Mouse (Mus musculus): ENCODE measurements around the gene Bcor.

Bcor gene

DNA sequence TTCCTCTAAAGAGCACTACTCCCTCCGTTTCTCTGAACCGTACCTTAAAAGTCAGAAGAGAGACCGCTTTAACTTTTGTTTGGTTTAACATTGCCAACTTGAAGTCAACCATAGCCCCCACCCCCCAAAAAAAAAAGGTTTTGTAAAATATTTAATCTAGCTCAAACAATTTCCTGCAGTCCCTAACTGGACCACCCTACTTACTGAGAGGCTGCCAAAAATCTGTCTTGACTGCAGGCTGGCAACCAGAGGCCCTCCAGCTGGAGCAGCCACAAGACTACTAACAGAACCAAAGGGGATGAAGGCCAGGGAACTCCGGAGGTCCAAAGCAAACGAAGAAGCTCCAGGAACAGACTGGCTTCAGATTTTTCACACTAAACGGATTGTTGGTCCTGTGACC lies 156.2 kb downstream of the Bcor start:
- DNase-seq (ENCODE audit: low spot score) = no peak

DNA sequence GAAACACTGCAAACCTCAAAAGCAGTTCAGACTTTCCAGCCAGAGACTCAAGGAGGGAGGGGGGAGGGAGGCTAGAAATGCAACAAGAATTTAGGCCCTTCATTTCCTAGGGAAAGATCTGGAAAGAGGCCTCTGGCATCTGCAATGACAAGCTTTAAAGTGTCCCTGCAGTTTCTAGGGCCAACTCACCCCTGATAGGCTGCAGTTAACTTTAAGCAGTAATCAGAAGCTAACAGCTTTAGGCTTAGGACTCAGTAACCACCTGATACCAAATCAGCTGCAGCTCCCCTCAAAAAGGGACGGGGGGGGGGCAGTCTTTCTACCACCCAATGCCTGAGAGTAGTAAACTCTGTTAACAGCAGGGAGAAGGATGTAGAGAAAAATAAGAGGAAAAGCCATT lies 156.6 kb downstream of the Bcor start:
- DNase-seq (ENCODE audit: low spot score) = no peak

DNA sequence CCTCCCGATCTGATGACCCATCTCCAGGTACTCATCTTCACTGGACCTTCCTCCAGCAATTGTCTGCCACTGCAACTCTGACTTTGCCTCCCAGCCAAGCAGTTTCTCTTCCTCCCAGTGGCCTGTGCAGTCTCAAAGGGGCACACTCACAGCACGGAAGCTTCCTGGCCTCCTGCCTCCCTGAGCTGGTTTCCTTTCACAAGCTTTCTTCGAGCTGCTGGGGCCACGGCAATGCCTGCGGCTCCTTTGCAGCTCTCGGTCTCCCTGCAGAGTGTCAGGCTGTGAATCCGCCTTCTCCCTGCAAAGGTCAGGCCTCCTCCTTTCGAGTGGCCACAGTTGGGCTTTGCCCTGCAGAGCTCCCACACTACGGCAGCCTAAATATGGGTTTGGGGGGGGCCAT lies 157.0 kb downstream of the Bcor start:
- no peak for DNase-seq (ENCODE audit: low spot score)

DNA sequence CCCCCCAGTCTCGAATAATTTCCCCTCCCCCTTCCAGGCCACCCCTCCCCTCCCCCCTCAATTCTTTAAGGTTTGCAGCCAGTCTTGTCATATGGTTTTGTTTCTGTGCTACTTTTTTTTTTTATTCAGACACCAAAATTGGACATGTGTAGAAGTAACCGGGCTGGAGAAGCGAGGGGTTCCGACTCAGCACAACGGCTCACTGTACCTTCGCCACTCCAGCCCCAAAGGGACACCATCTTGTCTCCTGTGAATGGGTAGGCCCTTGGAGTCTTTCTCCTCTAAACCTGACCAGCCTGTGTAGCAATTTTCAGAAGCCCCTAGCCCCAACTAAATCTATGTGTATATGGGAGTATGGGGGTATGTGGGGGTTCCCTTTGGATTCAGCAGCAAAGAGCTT lies 157.6 kb downstream of the Bcor start:
- DNase-seq (ENCODE audit: low spot score) = no peak

DNA sequence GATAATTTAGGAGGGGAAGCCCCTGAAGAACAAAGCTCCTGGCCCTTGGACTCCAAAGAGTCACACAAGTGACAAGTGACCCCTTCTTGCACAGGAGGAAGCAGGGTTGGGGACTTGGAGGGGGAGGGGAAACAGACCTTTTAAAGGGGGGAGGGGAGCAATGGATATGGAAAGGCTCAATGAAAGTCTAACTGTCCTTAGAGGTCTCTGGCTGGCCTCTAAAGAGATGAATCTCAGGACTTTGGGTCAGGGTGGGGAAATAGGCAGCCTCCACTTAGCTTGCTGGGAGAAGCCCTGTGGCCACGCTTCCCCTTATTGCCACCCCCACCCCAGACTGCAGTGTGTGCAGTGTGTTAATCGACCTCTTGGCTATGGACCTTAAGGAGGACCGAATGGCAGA lies 158.2 kb downstream of the Bcor start:
- no peak for DNase-seq (ENCODE audit: low spot score)

DNA sequence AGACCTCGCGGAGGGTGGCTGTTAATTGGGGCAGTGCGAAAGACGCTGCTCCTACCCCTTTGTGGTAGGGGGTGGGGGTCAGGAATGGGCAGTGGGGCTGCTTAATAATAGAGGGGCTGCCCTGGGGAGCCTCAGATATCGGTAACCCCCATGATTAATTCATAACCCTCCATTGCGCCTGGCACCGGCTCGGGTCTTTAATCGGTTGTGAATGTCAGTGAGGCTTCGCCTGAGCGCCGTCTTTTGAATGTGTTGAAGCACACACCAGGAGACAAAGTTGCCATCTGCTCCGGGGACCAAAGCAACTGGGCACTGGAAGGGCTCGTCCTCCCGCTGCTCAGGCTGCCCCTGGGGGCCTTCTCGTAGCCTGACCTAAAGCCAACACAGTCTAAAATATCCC lies 158.8 kb downstream of the Bcor start:
- no peak for DNase-seq (ENCODE audit: low spot score)

DNA sequence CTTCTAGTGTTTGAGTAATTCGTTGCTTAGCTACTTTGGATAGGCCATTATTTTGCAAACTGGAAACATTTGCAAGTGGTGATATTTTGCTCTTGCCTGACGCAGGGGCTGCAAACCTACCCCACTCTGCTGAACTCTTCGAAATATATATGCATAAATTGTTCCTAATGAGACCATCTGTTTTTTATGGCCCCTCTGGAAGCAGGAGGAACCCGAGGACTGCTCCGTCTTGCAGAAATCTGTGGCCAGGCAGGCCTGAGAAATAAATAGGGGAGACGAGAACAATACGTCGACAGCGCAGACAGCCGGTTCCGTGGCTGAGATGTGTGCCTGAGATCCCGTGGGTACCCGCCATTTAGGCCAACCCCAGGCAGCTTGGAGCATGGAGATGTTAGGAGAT lies 159.5 kb downstream of the Bcor start:
- DNase-seq (ENCODE audit: low spot score) = no peak

DNA sequence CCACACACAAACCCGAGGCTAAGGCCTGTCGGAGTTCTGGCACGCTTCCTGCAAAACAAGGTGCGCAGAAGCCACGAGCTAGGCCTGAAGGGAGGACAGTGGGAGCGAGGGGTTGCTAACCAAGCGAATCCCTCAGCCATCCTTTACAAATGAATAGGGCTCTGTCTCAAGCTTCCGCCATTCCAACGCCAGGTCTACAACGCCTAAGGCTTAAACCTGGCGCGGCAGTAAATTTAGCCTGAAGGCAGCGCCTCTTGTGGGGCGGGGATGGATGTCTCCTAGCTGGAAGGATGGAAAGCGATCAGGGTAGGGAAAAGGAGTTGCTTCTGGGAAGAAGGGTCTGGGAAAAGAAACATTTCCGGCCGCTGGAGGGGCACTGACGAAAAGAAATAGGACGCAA lies 160.2 kb downstream of the Bcor start:
- DNase-seq (ENCODE audit: low spot score) = no peak

DNA sequence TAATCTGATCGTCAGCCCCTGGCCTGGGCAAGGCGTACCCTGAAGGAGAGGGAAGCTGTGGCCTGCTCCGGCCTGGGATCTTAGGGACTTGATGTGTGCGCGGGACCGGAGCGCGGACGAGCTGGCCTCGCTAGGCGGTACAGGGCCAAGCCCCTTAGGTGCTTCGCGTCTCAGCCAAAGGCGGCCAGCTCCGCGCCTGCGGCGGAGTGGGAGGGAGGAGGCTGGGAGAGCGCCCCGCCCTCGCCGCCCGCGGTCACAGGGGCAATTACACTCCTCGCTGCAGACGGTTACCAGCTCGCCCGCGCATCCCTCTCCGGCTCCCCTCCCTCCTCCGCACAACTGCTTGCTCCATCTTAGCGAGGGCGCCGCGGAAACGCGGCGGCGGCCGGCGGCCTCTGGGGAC lies 161.2 kb downstream of the Bcor start:
- peak; percentile 39 for DNase-seq (ENCODE audit: low spot score)

DNA sequence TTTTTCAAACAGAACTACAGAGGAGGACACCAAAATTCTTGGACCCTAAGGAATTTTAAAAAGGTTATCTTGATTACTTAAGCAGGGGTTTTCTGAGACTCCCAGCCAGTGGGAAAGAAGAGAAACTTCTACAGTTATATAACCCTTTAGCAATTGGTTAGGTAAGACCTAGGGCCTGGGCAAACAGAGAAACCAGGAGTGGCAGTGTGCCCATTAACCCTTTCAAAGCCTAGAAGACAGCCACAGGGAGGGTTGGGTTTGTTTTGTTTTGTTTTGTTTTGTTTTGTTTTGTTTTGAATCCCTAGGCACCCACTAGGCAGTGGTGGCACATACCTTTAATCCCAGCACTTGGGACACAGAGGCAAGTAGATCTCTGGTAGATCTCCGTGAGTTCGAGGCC lies 163.3 kb downstream of the Bcor start:
- no peak for DNase-seq (ENCODE audit: low spot score)

DNA sequence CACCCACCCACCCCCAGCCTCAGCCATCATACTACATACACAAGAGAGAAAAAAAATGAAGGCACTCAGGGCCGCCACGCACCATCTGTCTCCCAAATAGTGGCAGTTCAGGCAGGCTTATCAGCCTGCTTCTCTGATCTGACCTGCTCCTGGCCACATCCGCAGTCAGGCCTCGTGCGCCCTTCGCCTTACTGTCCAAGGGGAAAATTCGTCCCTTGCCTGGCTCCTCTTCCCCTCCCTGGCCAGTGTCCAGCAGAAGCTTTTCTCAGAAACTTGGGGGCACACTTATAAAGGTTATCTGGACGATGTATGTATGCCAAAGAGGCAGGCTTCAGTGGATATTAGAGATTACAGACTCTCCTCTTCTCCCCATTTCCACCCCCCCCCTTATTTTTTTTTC lies 163.7 kb downstream of the Bcor start:
- no peak for DNase-seq (ENCODE audit: low spot score)

DNA sequence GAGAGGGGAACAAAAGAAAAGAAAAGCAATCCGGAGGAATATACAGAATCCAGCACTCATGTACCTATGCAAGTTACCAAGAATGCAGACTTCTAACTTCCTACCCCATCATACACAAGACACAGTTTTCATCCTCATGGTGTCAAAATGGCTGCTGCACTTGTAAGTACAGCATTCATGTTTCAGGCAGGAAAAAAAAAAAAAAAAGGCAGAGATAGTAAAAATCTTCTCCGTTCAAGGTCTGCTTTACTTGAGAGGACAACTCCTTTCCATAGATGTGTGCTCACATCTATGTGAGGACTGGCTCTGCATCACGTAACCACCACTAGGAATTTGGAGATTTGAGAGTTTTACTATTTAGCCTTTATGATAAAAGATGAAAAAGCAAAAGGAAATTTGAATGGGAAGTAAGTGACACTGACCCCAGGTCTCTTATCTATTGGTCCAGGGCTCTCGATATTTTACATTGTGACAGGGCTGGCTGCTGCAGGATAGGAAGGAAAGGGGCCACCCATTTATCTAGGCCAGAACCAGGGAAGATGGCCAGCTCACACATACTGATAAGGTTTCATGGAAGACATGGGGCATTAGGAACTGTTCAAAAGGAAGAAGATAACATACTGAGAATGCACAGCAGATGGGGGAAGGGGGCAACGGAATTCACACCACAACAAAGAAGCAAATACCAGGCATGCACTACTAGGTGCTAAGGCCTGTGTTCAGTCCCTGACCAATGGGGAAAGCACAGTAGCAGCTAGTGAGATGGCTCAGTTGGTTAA lies 166.3 kb downstream of the Bcor start:
- no peak for DNase-seq (ENCODE audit: low spot score)

DNA sequence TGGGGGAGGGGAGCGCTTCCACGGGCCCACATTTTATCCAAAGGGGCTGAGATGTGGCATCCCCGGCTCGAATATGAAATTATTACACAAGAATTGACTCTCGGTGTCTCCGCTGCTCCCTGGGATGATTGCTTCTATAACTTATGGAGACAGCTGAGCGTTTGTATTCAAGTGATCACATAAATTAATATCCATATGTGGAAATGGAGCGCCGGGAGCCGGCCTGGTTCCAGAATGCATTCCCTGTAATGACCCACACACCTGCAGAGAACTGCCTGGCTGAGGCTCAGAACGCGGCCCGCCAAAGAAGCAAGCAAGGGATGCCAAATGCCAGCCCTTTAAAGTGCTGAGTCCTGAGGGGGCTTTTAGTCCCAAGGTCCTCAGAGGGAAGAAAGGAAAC lies 170.7 kb downstream of the Bcor start:
- no peak for DNase-seq (ENCODE audit: low spot score)

DNA sequence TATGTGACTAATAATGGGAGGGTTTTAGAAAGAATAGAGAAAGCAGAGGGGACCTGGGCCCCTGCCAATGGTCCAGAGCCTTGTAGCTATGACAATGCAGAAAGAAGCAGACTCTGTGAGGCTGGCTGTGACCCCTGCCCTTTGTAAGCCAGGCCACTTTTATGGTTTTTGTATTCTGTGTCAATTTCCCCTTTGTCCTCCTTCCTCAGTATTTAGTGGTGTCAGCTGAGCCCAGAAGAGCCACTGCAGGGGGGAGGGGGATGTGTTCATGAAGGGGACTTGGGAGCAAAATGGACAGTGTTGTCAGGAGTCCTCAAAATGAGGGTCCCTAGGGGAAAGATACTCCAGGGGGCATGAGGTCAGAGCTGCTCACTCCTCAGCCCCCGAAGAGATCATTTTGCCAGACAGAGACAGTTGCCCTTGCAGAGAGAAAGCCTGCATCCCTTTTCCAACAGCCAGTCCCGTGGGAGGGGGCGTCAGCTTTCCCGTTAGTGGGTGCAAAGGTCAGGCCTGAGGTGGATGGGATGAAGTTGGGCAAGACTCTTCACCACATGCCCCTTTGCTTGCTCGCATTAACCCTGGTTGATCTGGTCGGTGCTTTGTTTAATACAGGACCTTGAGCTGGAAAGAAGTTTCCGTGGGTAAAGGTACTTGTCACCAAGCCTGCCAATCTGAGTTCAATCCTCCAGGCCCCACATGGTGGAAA lies 171.8 kb downstream of the Bcor start:
- DNase-seq (ENCODE audit: low spot score) = no peak

DNA sequence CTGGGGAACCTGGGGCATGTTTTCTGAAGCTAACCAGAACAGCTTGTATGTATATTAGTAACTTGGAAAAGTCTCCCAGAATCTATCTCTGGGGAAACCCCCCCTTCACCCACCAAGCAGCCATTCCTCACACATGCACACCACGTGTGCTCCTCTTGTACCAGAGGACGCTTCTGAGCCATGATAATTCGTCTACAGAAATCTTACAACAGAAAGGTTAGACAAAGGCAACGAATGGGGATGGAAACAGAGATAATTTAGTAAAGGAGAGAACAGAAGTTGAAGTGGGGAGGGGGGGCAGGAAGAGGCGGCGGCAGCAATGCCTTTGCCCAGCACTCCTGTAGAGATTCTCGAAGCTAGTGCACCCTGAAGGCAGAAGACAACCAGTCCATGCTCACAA lies 172.6 kb downstream of the Bcor start:
- DNase-seq (ENCODE audit: low spot score) = no peak
